Mouse (Mus musculus) testis, adult 2 months (tissue): ENCODE data around the gene Cd8a. TPM values are rescaled to one million over a fixed set of nuclear protein-coding genes. Genes with fewer than 3 reads are reported as not detected.

Experiments used
- H3K27ac ChIP-seq: fragments of 200-500 bp; 2 replicates; pipeline ENCODE4 v1.5.1; 2012; ENCODE audit warnings: low read depth, low read length; ENCODE audit not compliant: control insufficient read depth, insufficient read depth
- H3K27me3 ChIP-seq: fragments of 200-500 bp; 2 replicates; pipeline ENCODE4 v1.6.1; 2012; ENCODE audit warnings: mild to moderate bottlenecking, low read length, moderate library complexity; ENCODE audit not compliant: control insufficient read depth, insufficient read depth
- H3K36me3 ChIP-seq: fragments of 200-500 bp; 2 replicates; pipeline ENCODE4 v1.6.1; 2012; ENCODE audit warnings: mild to moderate bottlenecking, low read length; ENCODE audit not compliant: control insufficient read depth, insufficient read depth
- H3K4me1 ChIP-seq: fragments of 200-500 bp; 2 replicates; pipeline ENCODE4 v1.6.1; 2012; ENCODE audit warnings: low read length; ENCODE audit not compliant: control insufficient read depth, insufficient read depth
- H3K4me3 ChIP-seq: fragments of 200-500 bp; 2 replicates; pipeline ENCODE4 v1.5.1; 2012; ENCODE audit warnings: low read depth, mild to moderate bottlenecking, low read length, moderate library complexity, mixed read lengths; ENCODE audit not compliant: control insufficient read depth
- CTCF ChIP-seq: fragments of 200-500 bp; IDR thresholded peaks from 2 replicates; pipeline ENCODE4 v1.5.1; 2012; ENCODE audit warnings: low read depth, mild to moderate bottlenecking, inconsistent platforms, low read length, moderate library complexity; ENCODE audit not compliant: control insufficient read depth, insufficient read depth, insufficient replicate concordance
- POLR2A ChIP-seq: fragments of 200-500 bp; IDR thresholded peaks from 2 replicates; pipeline ENCODE4 v1.6.1; 2012; ENCODE audit warnings: low read depth, mild to moderate bottlenecking, inconsistent platforms, low read length, moderate library complexity; ENCODE audit not compliant: control insufficient read depth
- polyA plus RNA-seq: library from polyadenylated mRNA; depleted of rRNA; stranded (reverse); fragments of >200 nt; gene quantifications from 2 replicates; pipeline ENCODE4 v1.2.3, GENCODE M21; 2012

The Cd8a gene
- polyA plus RNA-seq, 1 experiment, result 0.02 TPM

DNA sequence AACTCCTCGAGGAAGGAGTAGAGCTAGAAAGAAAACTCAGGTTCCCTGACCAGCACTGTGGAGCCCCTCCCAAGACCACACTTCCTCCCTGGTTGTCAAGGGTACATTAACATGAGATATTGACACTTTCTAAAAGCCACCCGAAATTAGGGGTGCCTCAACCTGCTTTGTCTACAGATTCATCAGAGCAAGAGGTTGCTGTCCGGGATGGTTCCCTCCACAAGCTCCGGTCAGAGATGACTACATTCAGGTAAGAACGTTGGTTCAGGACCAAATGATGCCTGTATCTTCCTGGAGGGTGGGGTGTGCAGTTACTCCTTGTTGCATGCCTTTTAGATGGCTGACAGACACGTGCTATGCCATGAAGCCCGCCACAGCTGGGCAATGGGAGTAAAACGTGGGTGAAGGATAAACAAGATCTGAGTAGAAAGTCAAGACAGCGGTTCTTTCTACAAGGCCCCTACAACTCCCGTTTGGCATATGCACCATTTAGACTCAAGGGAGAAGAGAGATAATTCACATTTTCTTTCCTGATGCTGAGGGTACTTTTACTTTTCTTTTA is 20.3 kb upstream of the Cd8a start:
- Histone ChIP-seq H3K27ac (no peak overlapping the region), H3K4me1 (0 out of 2 replicates have a peak, but pooled peaks cover under 1% of the 10 kb centered on the region), H3K4me3 (no peak overlapping the region), H3K27me3 (no peaks in the 10 kb centered on the region), H3K36me3 (no peaks in the 10 kb centered on the region)
- TF ChIP-seq CTCF (no peak), POLR2A (no peak)

DNA sequence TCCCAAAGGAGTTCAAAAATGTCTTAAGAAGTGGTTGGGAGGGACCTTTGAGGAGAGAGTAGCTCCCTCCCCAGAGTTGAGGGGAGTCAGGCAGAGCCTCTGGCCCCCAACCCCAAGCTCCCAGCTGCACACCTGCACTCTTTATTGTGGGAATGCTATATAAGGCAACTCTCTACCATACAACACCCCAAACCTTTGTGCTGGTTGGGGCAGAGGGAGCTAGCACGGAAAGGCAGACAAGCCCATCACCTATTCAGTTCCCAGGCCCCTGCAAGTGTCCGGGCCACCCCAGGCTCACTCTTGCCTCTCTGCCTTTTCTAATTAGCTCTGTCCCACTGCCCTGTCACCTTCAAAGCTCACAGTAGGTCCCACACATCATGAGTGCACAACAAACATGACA is 19.5 kb upstream of the Cd8a start:
- H3K36me3 ChIP-seq, result no peaks in the 10 kb centered on the region
- no peak overlapping the region for H3K4me3 ChIP-seq
- H3K27me3 ChIP-seq, result no peaks in the 10 kb centered on the region
- no peak for TF ChIP-seq POLR2A
- no peak for TF ChIP-seq CTCF
- H3K27ac ChIP-seq, result no peak overlapping the region
- no peaks in the 10 kb centered on the region for H3K4me1 ChIP-seq

DNA sequence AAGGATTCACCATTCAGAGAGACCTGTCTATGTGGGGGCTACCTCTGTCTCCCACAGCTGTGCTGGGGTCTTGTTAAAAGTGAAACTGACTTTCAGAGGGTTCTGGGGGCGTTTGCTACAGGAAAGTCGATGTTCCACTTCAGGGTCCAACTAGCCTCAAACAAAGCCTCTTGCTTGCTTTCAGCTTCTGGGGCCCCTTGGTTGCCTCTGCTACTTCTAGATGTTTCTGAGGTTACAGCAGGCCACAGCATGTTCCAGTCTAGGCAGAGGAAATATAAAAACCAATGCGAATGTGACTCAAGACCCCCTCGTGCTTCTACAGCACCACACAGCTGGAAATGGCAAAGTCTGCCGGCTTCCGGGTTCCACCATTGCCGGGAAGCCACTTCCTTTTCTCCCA is 15.7 kb upstream of the Cd8a start:
- TF ChIP-seq CTCF, result no peak
- TF ChIP-seq POLR2A, result no peak
- H3K36me3 ChIP-seq, result no peaks in the 10 kb centered on the region

DNA sequence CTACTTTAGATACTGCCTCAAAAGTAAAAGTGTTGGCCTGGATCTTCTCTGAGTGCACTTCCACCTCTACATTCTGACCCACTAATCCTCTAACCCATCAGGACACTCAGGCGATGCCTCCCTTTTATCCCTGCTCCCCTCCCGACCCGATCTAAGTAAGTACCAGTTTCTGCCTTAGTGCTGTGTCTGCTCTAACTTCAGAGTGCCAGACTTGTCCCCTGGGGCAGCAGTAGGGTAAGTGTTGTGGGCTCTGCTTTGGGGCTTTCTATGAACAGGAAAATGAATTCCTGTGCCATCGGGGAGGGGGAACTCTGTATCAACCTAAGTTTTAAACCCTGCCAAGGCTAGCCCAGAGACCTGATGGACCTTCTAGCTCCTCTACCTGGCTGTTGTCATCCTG is 13.0 kb upstream of the Cd8a start:
- Histone ChIP-seq H3K4me3 (no peak overlapping the region), H3K4me1 (no peaks in the 10 kb centered on the region)
- no peak for TF ChIP-seq CTCF
- TF ChIP-seq POLR2A, result no peak

More for the DNA sequence above, 15.7 kb upstream of the Cd8a start:
- H3K27me3 ChIP-seq, result no peaks in the 10 kb centered on the region
- no peaks in the 10 kb centered on the region for H3K4me1 ChIP-seq
- no peak overlapping the region for H3K27ac ChIP-seq
- no peak overlapping the region for H3K4me3 ChIP-seq

DNA sequence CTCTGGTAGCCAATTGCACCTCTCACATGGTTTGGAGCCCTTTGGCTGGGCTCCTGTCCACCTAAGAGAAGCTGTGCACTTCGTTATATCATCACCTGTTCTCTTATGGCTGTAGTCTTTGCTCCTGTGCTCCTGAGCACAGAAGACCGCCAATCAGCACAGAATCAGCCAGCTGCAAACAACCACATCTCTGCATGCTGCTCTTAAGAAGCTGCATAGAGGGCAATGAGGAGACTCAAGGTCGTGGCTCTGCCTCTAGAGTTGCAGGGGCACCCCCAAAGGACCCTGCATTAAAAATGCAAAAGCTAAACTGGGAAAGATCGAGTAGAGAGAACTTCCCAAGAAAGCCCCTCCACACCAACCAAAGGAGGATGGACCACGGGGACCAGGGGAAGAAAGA is 12.5 kb upstream of the Cd8a start:
- Histone ChIP-seq H3K27me3 (no peaks in the 10 kb centered on the region), H3K36me3 (no peaks in the 10 kb centered on the region), H3K27ac (no peak overlapping the region), H3K4me3 (no peak overlapping the region), H3K4me1 (no peaks in the 10 kb centered on the region)
- no peak for TF ChIP-seq POLR2A
- no peak for TF ChIP-seq CTCF

More for the DNA sequence above, 13.0 kb upstream of the Cd8a start:
- Histone ChIP-seq H3K27me3 (no peaks in the 10 kb centered on the region), H3K36me3 (no peaks in the 10 kb centered on the region), H3K27ac (no peak overlapping the region)

DNA sequence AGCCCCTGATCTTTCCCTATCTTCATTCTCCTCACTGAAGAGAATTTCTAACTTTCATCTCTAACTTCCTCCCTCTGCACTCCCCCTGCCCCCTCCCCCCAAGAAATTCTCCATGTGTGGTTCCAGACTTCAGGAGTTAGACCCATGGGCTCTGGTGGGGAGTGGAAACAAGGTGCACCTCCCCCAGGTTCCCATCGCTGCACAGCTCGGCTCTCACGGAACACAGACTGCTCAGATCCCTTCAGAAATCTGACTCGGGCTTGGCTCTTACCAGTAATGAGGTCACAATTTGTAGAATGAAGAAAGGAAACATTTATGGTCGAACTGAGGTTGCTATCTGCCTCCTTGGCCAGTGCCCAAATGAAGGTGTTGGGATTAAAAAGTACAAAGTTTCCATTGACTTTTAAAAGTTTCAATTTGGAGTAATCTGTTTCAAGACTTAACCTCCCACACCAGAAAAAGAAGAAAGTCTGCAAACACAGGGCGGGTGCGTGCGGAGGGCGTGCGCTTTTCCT is 12.0 kb upstream of the Cd8a start:
- H3K27ac ChIP-seq, result no peak overlapping the region
- H3K4me3 ChIP-seq, result no peak overlapping the region
- no peaks in the 10 kb centered on the region for H3K36me3 ChIP-seq
- H3K4me1 ChIP-seq, result no peaks in the 10 kb centered on the region
- no peaks in the 10 kb centered on the region for H3K27me3 ChIP-seq
- TF ChIP-seq CTCF (no peak), POLR2A (no peak)

DNA sequence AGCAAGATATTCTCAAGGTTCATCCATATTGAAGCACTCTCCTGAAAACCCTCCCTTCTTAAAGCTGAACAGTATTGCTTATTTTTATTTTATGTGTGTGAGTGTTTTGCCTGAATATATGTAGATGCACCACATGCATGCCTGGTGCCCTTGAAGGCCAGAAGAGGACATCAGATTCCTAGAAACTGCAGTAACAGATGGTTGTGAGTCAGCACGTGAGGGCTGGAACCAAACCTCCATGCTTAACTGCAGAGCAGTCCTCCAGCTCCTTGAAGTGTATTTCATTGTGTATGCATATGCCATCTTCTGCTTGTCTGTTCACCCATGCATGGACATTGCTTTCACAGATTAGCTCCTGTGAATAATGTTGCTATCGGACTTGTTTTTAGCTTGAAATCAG is 9.2 kb upstream of the Cd8a start:
- H3K27ac ChIP-seq, result no peak overlapping the region
- no peak overlapping the region for H3K4me3 ChIP-seq
- H3K4me1 ChIP-seq, result no peaks in the 10 kb centered on the region
- no peak for TF ChIP-seq POLR2A
- no peak for TF ChIP-seq CTCF
- H3K36me3 ChIP-seq, result no peaks in the 10 kb centered on the region
- no peaks in the 10 kb centered on the region for H3K27me3 ChIP-seq
